Mouse (Mus musculus): ENCODE measurements around the gene Gm21958. TPM values are rescaled to one million over a fixed set of nuclear protein-coding genes. Genes with fewer than 3 reads are reported as not detected.

The Gm21958 gene
- total and polyA plus RNA-seq, 3 experiments: 0.45 TPM; not detected in 2

- no peak for TF ChIP-seq MYC (IDR thresholded peaks at IDR 0.05; ENCODE audit: low read depth, low read length)
- Histone ChIP-seq H3K4me1 (ENCODE audit: control insufficient read depth in 1 of 2, insufficient read depth in 2 of 2, low read length in 2 of 2) (no peaks in the 10 kb centered on the region), H3K27ac (ENCODE audit: control insufficient read depth, low read depth, low read length) (no peak overlapping the region), H3K4me3 (ENCODE audit: control insufficient read depth in 1 of 2, insufficient read depth in 1 of 2, low read depth in 2 of 2, low read length in 2 of 2) (no peak overlapping the region), H3K36me3 (ENCODE audit: control insufficient read depth in 1 of 2, insufficient read depth in 2 of 2, low read length in 2 of 2) (no peaks in the 10 kb centered on the region), H3K9ac (ENCODE audit: control insufficient read depth, low read depth, low read length, poor library complexity, severe bottlenecking) (no peak overlapping the region), H3K79me2 (ENCODE audit: control insufficient read depth, insufficient read depth, low read length, poor library complexity) (no peaks in the 10 kb centered on the region), H3K27me3 (ENCODE audit: control insufficient read depth in 1 of 2, insufficient read depth in 2 of 2, low read length in 2 of 2) (no peaks in the 10 kb centered on the region), H3K9me3 (replicated peaks; ENCODE audit: insufficient read depth, low read length) (no peaks in the 10 kb centered on the region)
- no peak for DNase-seq (ENCODE audit: low read depth, low spot score)
Measured at GRCm38 (mm10) chr3:54759211-54759610, 45.1 kb upstream of the Gm21958 start.

- no peak for DNase-seq (ENCODE audit: low read depth, low spot score)
- H3K36me3 ChIP-seq (ENCODE audit: control insufficient read depth in 1 of 2, insufficient read depth in 2 of 2, low read length in 2 of 2): no peaks in the 10 kb centered on the region
- H3K27me3 ChIP-seq (ENCODE audit: control insufficient read depth in 1 of 2, insufficient read depth in 2 of 2, low read length in 2 of 2): no peaks in the 10 kb centered on the region
- H3K9ac ChIP-seq (ENCODE audit: control insufficient read depth, low read depth, low read length, poor library complexity, severe bottlenecking): no peak overlapping the region
- no peak overlapping the region for H3K27ac ChIP-seq (ENCODE audit: control insufficient read depth, low read depth, low read length)
- no peaks in the 10 kb centered on the region for H3K4me1 ChIP-seq (ENCODE audit: control insufficient read depth in 1 of 2, insufficient read depth in 2 of 2, low read length in 2 of 2)
- no peaks in the 10 kb centered on the region for H3K9me3 ChIP-seq (replicated peaks; ENCODE audit: insufficient read depth, low read length)
- TF ChIP-seq ZKSCAN1 (IDR thresholded peaks at IDR 0.05; ENCODE audit: low read depth, low read length): no peak
- no peak for TF ChIP-seq E2F4 (IDR thresholded peaks at IDR 0.05; ENCODE audit: borderline replicate concordance, low read depth, low read length)
- no peak for TF ChIP-seq SIN3A (IDR thresholded peaks at IDR 0.05; ENCODE audit: low read length)
- no peak for TF ChIP-seq ETS1 (IDR thresholded peaks at IDR 0.05; ENCODE audit: low read depth, low read length)
- TF ChIP-seq RAD21 (IDR thresholded peaks at IDR 0.05; ENCODE audit: low read depth, low read length): no peak
- no peak for TF ChIP-seq TBP (IDR thresholded peaks at IDR 0.05; ENCODE audit: low read depth, low read length)
- TF ChIP-seq ELF1 (IDR thresholded peaks at IDR 0.05; ENCODE audit: low read depth, low read length): no peak
- TF ChIP-seq CHD1 (IDR thresholded peaks at IDR 0.05; ENCODE audit: low read depth, low read length): no peak
- no peak for TF ChIP-seq USF1 (IDR thresholded peaks at IDR 0.05; ENCODE audit: low read depth, low read length)
- no peak for TF ChIP-seq POLR2AphosphoS5 (IDR thresholded peaks at IDR 0.05; ENCODE audit: borderline replicate concordance, low read depth, low read length)
- no peak for TF ChIP-seq MEF2A (IDR thresholded peaks at IDR 0.05; ENCODE audit: extremely low read depth, insufficient replicate concordance, low read depth, low read length, poor library complexity, severe bottlenecking)
- TF ChIP-seq MAFK (IDR thresholded peaks at IDR 0.05; ENCODE audit: borderline replicate concordance, low read depth, low read length): no peak
- no peak for TF ChIP-seq TAL1 (IDR thresholded peaks at IDR 0.05; ENCODE audit: low read length)
- no peak overlapping the region for H3K4me3 ChIP-seq (ENCODE audit: control insufficient read depth in 1 of 2, insufficient read depth in 1 of 2, low read depth in 2 of 2, low read length in 2 of 2)
- no peaks in the 10 kb centered on the region for H3K79me2 ChIP-seq (ENCODE audit: control insufficient read depth, insufficient read depth, low read length, poor library complexity)
Measured at GRCm38 (mm10) chr3:54757446-54757845, 43.3 kb upstream of the Gm21958 start.

- no peaks in the 10 kb centered on the region for H3K9me3 ChIP-seq (replicated peaks; ENCODE audit: insufficient read depth, low read length)
- H3K79me2 ChIP-seq (ENCODE audit: control insufficient read depth, insufficient read depth, low read length, poor library complexity): no peaks in the 10 kb centered on the region
- H3K27ac ChIP-seq (ENCODE audit: control insufficient read depth, low read depth, low read length): no peak overlapping the region
- H3K27me3 ChIP-seq (ENCODE audit: control insufficient read depth in 1 of 2, insufficient read depth in 2 of 2, low read length in 2 of 2): no peaks in the 10 kb centered on the region
- no peak overlapping the region for H3K9ac ChIP-seq (ENCODE audit: control insufficient read depth, low read depth, low read length, poor library complexity, severe bottlenecking)
- H3K4me3 ChIP-seq (ENCODE audit: control insufficient read depth in 1 of 2, insufficient read depth in 1 of 2, low read depth in 2 of 2, low read length in 2 of 2): no peak overlapping the region
- H3K36me3 ChIP-seq (ENCODE audit: control insufficient read depth in 1 of 2, insufficient read depth in 2 of 2, low read length in 2 of 2): no peaks in the 10 kb centered on the region
- no peak for TF ChIP-seq UBTF (IDR thresholded peaks at IDR 0.05; ENCODE audit: borderline replicate concordance, insufficient read depth, low read depth, low read length)
- TF ChIP-seq BHLHE40 (IDR thresholded peaks at IDR 0.05; ENCODE audit: borderline replicate concordance, low read depth, low read length): no peak
- TF ChIP-seq MXI1 (IDR thresholded peaks at IDR 0.05; ENCODE audit: low read depth, low read length): no peak
- TF ChIP-seq POLR2AphosphoS2 (IDR thresholded peaks at IDR 0.05; ENCODE audit: low read length): no peak
- no peak for TF ChIP-seq MYC (IDR thresholded peaks at IDR 0.05; ENCODE audit: low read depth, low read length)
- no peak for TF ChIP-seq ETS1 (IDR thresholded peaks at IDR 0.05; ENCODE audit: low read depth, low read length)
- TF ChIP-seq USF2 (IDR thresholded peaks at IDR 0.05; ENCODE audit: borderline replicate concordance in 1 of 2, insufficient read depth in 1 of 2, low read depth in 1 of 2, low read length in 2 of 2): no peak
- no peak for TF ChIP-seq POLR2AphosphoS5 (IDR thresholded peaks at IDR 0.05; ENCODE audit: borderline replicate concordance, low read depth, low read length)
- DNase-seq (ENCODE audit: low read depth, low spot score): no peak
- H3K4me1 ChIP-seq (ENCODE audit: control insufficient read depth in 1 of 2, insufficient read depth in 2 of 2, low read length in 2 of 2): no peaks in the 10 kb centered on the region
Measured at GRCm38 (mm10) chr3:54756058-54756457, 41.9 kb upstream of the Gm21958 start.

Data from MEL (cell line).